Mouse (Mus musculus) kidney, embryonic 14.5 days (tissue): ENCODE data around the gene Gfm2. TPM values are rescaled to one million over a fixed set of nuclear protein-coding genes. Genes with fewer than 3 reads are reported as not detected.
A peak's percentile ranks its signal among the peaks of the same experiment; 100 is the strongest.
"Not testable (repeated sequence)": the region's sequence is repeated elsewhere in the genome, so short reads cannot be mapped to it uniquely, and the experiment has no call there.

Experiments used
- ATAC-seq: fragments of 200-750 bp; cut with Nextera tagmentation; 2 replicates; pipeline ENCODE4 v1.8.0; 2017; ENCODE audit warnings: moderate number of reproducible peaks, mild to moderate bottlenecking, moderate TSS enrichment, moderate library complexity; ENCODE audit not compliant: low FRiP score, low TSS enrichment
- H3K27ac ChIP-seq: fragments of 300-500 bp; sonication (generic); 2 replicates; pipeline ENCODE4 v1.5.1; 2014; ENCODE audit warnings: low read depth, mild to moderate bottlenecking, low read length, moderate library complexity, mixed read lengths
- H3K27me3 ChIP-seq: fragments of 300-500 bp; sonication (generic); 2 replicates; pipeline ENCODE4 v1.6.1; 2014; ENCODE audit warnings: mild to moderate bottlenecking, low read length; ENCODE audit not compliant: control insufficient read depth, insufficient read depth
- H3K36me3 ChIP-seq: fragments of 300-500 bp; sonication (generic); 2 replicates; pipeline ENCODE4 v1.6.1; 2014; ENCODE audit warnings: low read length, mixed read lengths; ENCODE audit not compliant: control insufficient read depth, insufficient read depth
- H3K4me1 ChIP-seq: fragments of 300-500 bp; sonication (generic); 2 replicates; pipeline ENCODE4 v1.6.1; 2014; ENCODE audit warnings: low read length, mixed read lengths; ENCODE audit not compliant: control insufficient read depth, insufficient read depth
- H3K4me2 ChIP-seq: fragments of 300-500 bp; sonication (generic); replicated peaks from 2 replicates; pipeline ENCODE4 v1.6.1; 2014; ENCODE audit warnings: low read depth, mild to moderate bottlenecking, low read length
- H3K4me3 ChIP-seq: fragments of 300-500 bp; sonication (generic); 2 replicates; pipeline ENCODE4 v1.5.1; 2014; ENCODE audit warnings: mild to moderate bottlenecking, low read length
- H3K9ac ChIP-seq: fragments of 300-500 bp; sonication (generic); 2 replicates; pipeline ENCODE4 v1.6.1; 2014; ENCODE audit warnings: low read depth, mild to moderate bottlenecking, low read length, moderate library complexity
- H3K9me3 ChIP-seq: fragments of 300-500 bp; sonication (generic); 2 replicates; pipeline ENCODE4 v1.6.1; 2016; ENCODE audit warnings: low read length; ENCODE audit not compliant: control insufficient read depth
- WGBS: fragments of 180-500 bp; shearing (Covaris S2); extraction: QIAGEN DNeasy Blood & Tissue Kit; methylation state at CpG from one replicate; pipeline ENCODE4 v1.1.7; 2014; 5-methylcytosine and 5-hydroxymethylcytosine counted together
- polyA plus RNA-seq: library from polyadenylated mRNA; unstranded; fragments of >200 nt; fragmentation: Nextera tagmentation; extraction: Ambion mirVana; gene quantifications from 2 replicates; pipeline ENCODE4 v1.2.1, GENCODE M21; 2014

The Gfm2 gene
- polyA plus RNA-seq, 1 experiment from 2014 or later, result 35.3 TPM

DNA sequence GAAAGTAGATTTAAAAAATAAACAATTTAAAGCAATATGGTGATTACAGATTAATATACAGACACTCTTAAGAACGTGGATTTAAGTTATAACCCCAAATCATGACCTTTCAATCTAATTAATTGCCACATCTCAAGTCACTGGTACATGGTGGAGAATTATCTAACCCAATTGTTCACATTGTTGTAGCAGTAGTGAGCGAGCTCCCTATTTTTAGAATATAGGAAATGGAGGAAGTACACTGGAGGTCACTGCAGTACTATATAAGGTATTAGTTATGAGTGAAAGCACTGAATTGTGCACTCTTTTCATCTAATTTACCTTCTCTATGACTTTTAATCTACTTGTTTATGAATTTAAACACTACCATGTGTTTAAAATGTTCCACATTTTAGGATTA, 7.3 kb upstream of the Gfm2 start:
- H3K4me1 ChIP-seq, H3K4me3 ChIP-seq, H3K27me3 ChIP-seq, H3K9ac ChIP-seq, H3K27ac ChIP-seq, H3K9me3 ChIP-seq, H3K4me2 ChIP-seq, ATAC-seq: not testable (repeated sequence)
- H3K36me3 ChIP-seq, result peaks cover 36% of the 10 kb centered on the region
- WGBS, result no CpG with 5 or more reads among the region's 2 CpGs

DNA sequence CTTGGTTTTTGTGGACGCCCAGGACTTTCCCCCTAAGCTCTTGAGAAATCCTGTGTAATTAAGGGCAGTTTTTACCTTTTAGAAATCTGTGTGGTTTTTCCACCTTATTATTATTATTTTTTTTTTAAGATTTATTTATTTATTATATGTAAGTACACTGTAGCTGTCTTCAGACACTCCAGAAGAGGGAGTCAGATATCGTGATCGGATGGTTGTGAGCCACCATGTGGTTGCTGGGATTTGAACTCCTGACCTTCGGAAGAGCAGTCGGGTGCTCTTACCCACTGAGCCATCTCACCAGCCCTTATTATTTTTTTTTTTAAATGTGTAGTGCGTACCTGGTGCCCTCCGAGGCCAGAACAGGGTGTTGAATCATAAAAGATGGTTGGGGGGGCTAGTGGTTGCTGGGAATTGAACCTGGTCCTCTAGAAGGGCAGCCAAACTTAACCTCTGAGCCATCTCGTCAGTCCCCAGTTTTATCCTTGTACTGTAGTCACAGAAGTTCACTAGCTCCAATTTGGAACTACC, 731 bp downstream of the Gfm2 start:
- Histone ChIP-seq H3K9ac (peak overlapping the region; percentile 68), H3K4me2 (peak overlapping the region; percentile 45), H3K36me3 (peaks cover 32% of the 10 kb centered on the region), H3K4me3 (peak overlapping the region; percentile 90)
- H3K27ac ChIP-seq, H3K27me3 ChIP-seq, ATAC-seq, H3K9me3 ChIP-seq, H3K4me1 ChIP-seq: not testable (repeated sequence)
- WGBS, result 32% methylated on average over 8 of the region's 8 CpGs

DNA sequence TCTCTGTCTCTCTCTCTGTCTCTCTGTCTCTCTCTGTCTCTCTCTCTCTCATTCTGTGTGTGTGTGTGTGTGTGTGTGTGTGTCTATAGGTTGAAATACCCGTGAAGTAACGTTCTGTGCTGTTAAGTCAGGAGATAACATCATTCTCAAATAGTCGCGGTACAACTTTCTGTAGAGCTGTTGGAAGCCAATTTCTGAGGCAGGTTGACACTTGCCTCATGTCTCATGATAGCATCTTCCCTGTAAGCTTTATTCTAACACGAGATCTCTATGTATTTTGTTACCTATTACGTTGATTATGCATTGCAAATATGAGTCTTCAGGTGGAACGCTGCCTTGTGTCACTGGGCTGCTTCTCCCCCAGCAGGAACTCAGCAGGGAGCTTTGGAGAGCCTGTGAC, 4.6 kb downstream of the Gfm2 start:
- H3K27me3 ChIP-seq, result no peaks in the 10 kb centered on the region
- 90% methylated on average over 7 of the region's 7 CpGs for WGBS
- H3K4me1 ChIP-seq, result peaks cover 7% of the 10 kb centered on the region; the same call in 1 of the 2 replicates
- no peak overlapping the region for H3K9ac ChIP-seq
- H3K4me3 ChIP-seq, result no peak overlapping the region
- H3K9me3 ChIP-seq, result no peaks in the 10 kb centered on the region
- no peak overlapping the region for H3K4me2 ChIP-seq
- H3K27ac ChIP-seq, result no peak overlapping the region
- ATAC-seq, result no peak
- H3K36me3 ChIP-seq, result peaks cover 27% of the 10 kb centered on the region

DNA sequence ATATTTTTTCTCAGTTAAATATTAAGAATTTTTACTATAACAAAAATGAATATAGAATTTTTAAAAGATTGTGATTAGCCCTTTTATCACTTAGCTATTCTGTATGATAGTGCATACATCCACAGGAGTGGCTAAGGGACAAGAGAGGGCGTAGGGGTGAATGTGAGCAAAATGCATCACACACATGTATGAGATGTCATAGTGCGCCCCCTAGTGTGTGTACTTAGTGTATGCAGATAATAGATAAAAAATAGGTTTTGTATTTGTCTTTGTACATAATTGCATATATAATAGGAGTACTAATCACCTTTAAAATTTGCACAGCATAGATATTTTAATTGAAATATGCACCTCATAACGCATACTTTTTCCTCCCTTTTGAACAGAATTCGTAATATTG, 8.1 kb downstream of the Gfm2 start:
- ATAC-seq, result no peak
- no peak overlapping the region for H3K4me3 ChIP-seq
- H3K9me3 ChIP-seq, result no peaks in the 10 kb centered on the region
- H3K4me2 ChIP-seq, result no peak overlapping the region
- H3K36me3 ChIP-seq, result peaks cover 55% of the 10 kb centered on the region
- H3K27ac ChIP-seq, result no peak overlapping the region
- 63% methylated on average over 4 of the region's 4 CpGs for WGBS
- no peak overlapping the region for H3K9ac ChIP-seq
- H3K27me3 ChIP-seq, result no peaks in the 10 kb centered on the region
- no peaks in the 10 kb centered on the region for H3K4me1 ChIP-seq

DNA sequence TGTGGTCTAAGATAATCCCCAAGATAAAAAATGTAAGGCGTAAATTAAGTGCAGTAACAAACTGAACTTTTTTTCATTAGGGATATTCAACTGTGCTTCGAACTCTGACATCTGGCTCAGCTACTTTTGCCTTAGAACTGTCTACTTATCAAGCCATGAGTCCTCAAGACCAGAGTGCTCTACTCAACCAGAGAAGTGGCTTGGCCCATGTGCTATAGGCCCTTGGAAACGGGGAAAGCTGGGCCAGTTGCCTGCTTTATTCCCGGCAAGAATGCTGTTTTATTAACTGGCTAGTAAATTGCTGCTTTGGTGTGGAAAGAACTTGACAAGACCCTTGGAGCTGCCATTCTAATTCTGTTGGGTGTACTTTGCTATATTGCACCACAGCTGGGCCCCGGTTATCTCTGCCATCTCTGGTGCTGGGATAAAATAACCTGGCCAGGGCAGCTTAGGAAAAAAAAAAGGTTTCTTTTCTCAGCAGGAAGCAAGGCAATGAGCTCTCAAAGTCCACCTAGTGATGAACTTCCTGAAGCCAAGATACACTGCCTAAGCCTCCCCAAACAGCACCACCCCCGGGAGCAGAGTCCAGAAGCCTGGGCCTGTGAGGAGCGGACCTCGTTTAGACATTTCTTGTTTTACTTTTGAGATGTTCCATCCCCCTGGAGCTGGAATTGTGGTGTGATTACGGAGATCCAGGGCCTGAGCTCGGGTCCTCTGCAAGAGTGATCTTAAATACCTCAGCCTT, 38.0 kb downstream of the Gfm2 start:
- no peak overlapping the region for H3K4me3 ChIP-seq
- H3K36me3 ChIP-seq, result peaks cover 87% of the 10 kb centered on the region
- no peaks in the 10 kb centered on the region for H3K9me3 ChIP-seq
- H3K4me2 ChIP-seq, result no peak overlapping the region
- 80% methylated on average over 10 of the region's 10 CpGs for WGBS
- ATAC-seq, result no peak
- no peak overlapping the region for H3K9ac ChIP-seq
- H3K27me3 ChIP-seq, result no peaks in the 10 kb centered on the region
- H3K4me1 ChIP-seq, result no peaks in the 10 kb centered on the region
- no peak overlapping the region for H3K27ac ChIP-seq

DNA sequence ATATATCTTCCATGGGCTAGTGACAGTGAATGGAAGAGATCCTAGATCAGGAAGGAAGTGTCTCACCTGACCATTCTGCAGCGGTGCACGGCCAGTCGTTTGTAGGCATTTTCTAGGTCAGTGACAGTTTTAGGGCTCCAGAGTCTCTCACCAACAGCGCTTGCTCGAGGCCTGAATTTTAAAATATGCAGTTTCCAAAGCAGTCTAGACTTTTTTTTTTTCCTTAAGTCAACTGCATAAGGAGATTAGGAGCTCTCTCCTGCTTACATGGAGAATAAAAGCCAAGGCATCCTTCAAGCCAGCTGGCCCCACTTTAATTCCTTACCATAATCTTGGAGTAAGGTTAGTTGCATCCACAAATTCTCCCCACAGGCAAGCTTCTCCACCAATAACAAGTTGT, 39.0 kb downstream of the Gfm2 start:
- no peaks in the 10 kb centered on the region for H3K9me3 ChIP-seq
- peaks cover 87% of the 10 kb centered on the region for H3K36me3 ChIP-seq
- H3K4me1 ChIP-seq, result no peaks in the 10 kb centered on the region
- H3K9ac ChIP-seq, result no peak overlapping the region
- no peak for ATAC-seq
- H3K27ac ChIP-seq, result no peak overlapping the region
- no peaks in the 10 kb centered on the region for H3K27me3 ChIP-seq
- WGBS, result 75% methylated on average over 5 of the region's 5 CpGs
- no peak overlapping the region for H3K4me2 ChIP-seq
- no peak overlapping the region for H3K4me3 ChIP-seq

DNA sequence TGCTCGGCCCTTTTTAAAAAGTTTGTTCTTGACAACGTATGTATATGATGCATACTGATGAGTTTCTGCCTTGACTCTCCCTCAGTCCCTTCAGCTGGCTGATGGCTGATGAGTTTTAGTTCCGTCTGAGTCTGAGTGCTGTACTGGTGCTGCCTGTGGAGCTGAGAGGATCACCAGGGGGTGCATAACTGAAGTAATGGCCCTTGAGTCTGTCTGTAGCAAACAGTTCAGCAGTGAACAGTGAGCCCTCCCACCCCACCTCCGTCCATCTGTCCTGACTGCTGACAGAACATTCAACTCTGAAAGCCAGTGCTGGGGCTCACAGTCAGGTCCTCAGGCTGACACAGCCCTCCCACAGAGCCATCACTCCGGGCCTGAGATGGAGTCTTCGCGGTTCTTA, 41.2 kb downstream of the Gfm2 start:
- H3K36me3 ChIP-seq, result peaks cover 67% of the 10 kb centered on the region
- no peak for ATAC-seq

DNA sequence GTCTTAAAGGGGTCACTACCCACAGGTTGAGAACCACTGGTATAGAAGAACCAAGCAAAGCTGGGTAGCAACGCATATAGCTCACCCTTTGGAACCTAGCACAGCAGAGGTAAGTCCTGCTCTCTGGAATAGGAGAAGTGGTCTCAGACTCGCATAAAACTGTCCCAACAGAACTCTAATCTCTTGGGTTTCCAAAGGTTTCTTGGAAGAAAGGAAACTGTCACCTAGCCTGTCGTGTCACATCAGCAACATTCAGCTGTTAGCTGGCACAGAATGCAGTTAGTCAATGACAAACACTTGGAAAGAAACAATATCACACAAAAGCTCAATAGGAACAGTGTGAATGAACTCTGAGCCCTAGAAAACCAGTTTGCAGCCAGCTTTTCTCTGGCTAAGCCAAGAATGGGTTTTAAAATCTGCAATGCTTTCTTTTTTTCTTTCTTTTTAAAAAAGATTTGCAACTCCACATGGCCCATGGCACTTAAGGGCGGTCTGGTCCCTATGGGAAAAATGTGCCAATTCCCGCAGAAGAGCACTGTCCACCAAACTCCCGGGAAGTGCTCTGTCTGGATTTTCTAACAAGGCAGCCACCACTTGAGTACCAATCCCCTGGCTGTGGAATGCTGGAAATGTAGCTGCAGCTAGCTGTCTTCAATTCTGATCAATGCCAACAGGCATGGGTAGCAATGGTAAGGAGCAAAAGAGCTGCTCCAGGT, 42.5 kb downstream of the Gfm2 start:
- Histone ChIP-seq H3K4me2 (no peak overlapping the region), H3K9me3 (no peaks in the 10 kb centered on the region), H3K27me3 (no peaks in the 10 kb centered on the region), H3K4me3 (no peak overlapping the region), H3K4me1 (no peaks in the 10 kb centered on the region), H3K27ac (no peak overlapping the region), H3K36me3 (peaks cover 53% of the 10 kb centered on the region), H3K9ac (no peak overlapping the region)
- 86% methylated on average over 6 of the region's 6 CpGs for WGBS
- ATAC-seq, result no peak

More for the DNA sequence above, 41.2 kb downstream of the Gfm2 start:
- H3K27me3 ChIP-seq, result no peaks in the 10 kb centered on the region
- H3K9ac ChIP-seq, result no peak overlapping the region
- WGBS, result 87% methylated on average over 7 of the region's 7 CpGs
- H3K4me1 ChIP-seq, result no peaks in the 10 kb centered on the region
- no peak overlapping the region for H3K4me3 ChIP-seq
- H3K4me2 ChIP-seq, result no peak overlapping the region
- H3K9me3 ChIP-seq, result no peaks in the 10 kb centered on the region
- H3K27ac ChIP-seq, result no peak overlapping the region

DNA sequence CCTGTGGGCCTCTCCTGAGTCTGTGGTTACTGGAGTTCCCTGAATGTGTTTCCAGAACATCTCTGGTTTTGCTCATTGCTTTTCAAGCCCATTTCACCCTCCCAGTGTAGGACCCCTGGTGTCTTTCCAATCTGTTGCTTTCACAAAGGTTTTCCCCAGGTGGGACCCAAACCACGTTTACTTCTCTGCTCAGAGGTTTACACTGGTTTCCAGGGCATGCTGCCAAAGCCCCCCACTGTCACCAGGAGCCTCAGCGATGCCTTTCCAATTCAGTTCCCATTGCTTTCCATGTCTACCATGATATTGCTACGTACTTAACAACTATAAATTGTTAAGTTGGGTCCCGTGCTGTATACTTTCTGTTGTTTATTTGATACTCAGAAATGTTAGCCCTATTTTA, 45.1 kb downstream of the Gfm2 start:
- ATAC-seq, result no peak
- 80% methylated on average over 4 of the region's 4 CpGs for WGBS
- Histone ChIP-seq H3K4me3 (no peak overlapping the region), H3K36me3 (peaks cover 32% of the 10 kb centered on the region), H3K9me3 (no peaks in the 10 kb centered on the region), H3K27ac (no peak overlapping the region), H3K9ac (no peak overlapping the region), H3K27me3 (no peaks in the 10 kb centered on the region), H3K4me1 (no peaks in the 10 kb centered on the region), H3K4me2 (no peak overlapping the region)
